In the genomic region with DNA sequence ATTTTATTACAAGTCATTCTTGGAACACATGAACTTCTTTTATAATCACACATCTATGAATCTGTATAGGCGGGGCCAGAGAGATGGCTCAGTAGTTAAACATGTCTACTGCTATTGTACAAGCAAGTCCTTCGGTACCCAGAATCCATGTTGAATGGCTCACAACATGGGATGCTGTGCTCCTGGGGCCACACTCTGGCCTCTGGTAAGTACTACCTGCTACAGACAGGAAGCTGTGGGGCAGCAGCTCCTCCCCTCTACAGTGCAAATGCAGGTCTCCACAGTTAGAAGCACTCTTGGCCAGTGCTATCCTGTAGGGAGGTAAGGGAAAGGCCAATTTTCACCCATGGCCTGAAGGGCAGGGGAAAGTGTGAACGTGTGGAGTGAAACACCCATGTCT, we compare ENCODE assay signal across 11 mouse cellular contexts.
"Had no signal": no experiment of that assay in that cellular context is flagged by ENCODE, and none has a peak within 500 bp of the region (broad histone marks: within the 10 kb centered on the region; RNA-seq: fewer than 3 reads in every experiment).

No protein-coding gene starts in this region.

- H3K9ac ChIP-seq: limb, embryonic 15.5 days; liver, embryonic 12.5 days; lung, embryonic 14.5 days; neural tube, embryonic 13.5 days had no signal

- H3K4me1 ChIP-seq: liver, embryonic 12.5 days had no signal

- ATAC-seq: intestine, embryonic 16.5 days; liver, embryonic 12.5 days had no signal

- DNase-seq: lung, embryonic 14.5 days; lung, postnatal 14 days; midbrain, embryonic 14.5 days; right cerebral cortex, adult 18-20 months; right cerebral cortex, postnatal 25 days; thymus, postnatal 36 days had no signal

- H3K36me3 ChIP-seq: limb, embryonic 15.5 days; liver, embryonic 12.5 days; neural tube, embryonic 13.5 days had no signal

- H3K9me3 ChIP-seq: limb, embryonic 15.5 days; liver, embryonic 12.5 days; neural tube, embryonic 13.5 days had no signal

- H3K4me2 ChIP-seq: liver, embryonic 12.5 days; lung, embryonic 14.5 days had no signal

- H3K27ac ChIP-seq: layer of hippocampus, adult 2 months; limb, embryonic 15.5 days; liver, embryonic 12.5 days; neural tube, embryonic 13.5 days had no signal

- H3K4me3 ChIP-seq: layer of hippocampus, adult 2 months; limb, embryonic 15.5 days; liver, embryonic 12.5 days; neural tube, embryonic 13.5 days had no signal
